Comparison of ENCODE assay signal across 11 mouse cellular contexts in genomic region chr12:76190940-76191339, GRCm38 (mm10). TPM values are rescaled to one million over a fixed set of nuclear protein-coding genes. Genes with fewer than 3 reads are reported as not detected.
DNase-seq lines count a peak whose midpoint lies in the region; ATAC-seq and TF ChIP-seq lines count a peak whose summit lies in the region.
"Had no signal": no experiment of that assay in that cellular context is flagged by ENCODE, and none has a peak within 500 bp of the region (broad histone marks: within the 10 kb centered on the region; RNA-seq: fewer than 3 reads in every experiment).

No protein-coding gene starts in this region.

- intact Hi-C loops in gastrocnemius, adult 2 months (cut with DNase I): no loop called here

- no peaks in the 10 kb centered on the region for H3K27me3 ChIP-seq in forebrain, embryonic 16.5 days (replicated peaks; ENCODE audit: control insufficient read depth, insufficient read depth, low read length)
- H3K27me3 ChIP-seq: stomach, embryonic 15.5 days had no signal

- DNase-seq in gastrocnemius, adult 2 months: no peak
- no peak for DNase-seq in gastrocnemius, adult 8-10 months (ENCODE audit: low spot score in 2 of 2)
- DNase-seq in B cell, adult 2 months: peak; percentile 36 to 38
- peak; percentile 83 for DNase-seq in brain, adult 2 months (ENCODE audit: low read depth, low spot score)
- DNase-seq in kidney, postnatal 14 days: peak; percentile 53
- peak; percentile 66 for DNase-seq in naive thymus-derived CD4-positive, alpha-beta T cell, adult 2 months (ENCODE audit: low read depth)
- no peak for DNase-seq in gastrocnemius, postnatal 25 days

- no peak overlapping the region for H3K9ac ChIP-seq in forebrain, embryonic 16.5 days (replicated peaks; ENCODE audit: low read depth, low read length)
- H3K9ac ChIP-seq: stomach, embryonic 15.5 days had no signal

- ATAC-seq in forebrain, embryonic 16.5 days: peak; percentile 43

- H3K27ac ChIP-seq in gastrocnemius, adult 2 months: no peak overlapping the region
- no peak overlapping the region for H3K27ac ChIP-seq in forebrain, embryonic 16.5 days (ENCODE audit: low read length)
- H3K27ac ChIP-seq: stomach, embryonic 15.5 days had no signal

- no peak overlapping the region for H3K4me2 ChIP-seq in forebrain, embryonic 16.5 days (ENCODE audit: low read length)
- H3K4me2 ChIP-seq: stomach, embryonic 15.5 days had no signal

- no peak overlapping the region for H3K4me3 ChIP-seq in gastrocnemius, adult 2 months
- no peak overlapping the region for H3K4me3 ChIP-seq in forebrain, embryonic 16.5 days (replicated peaks; ENCODE audit: low read length)
- H3K4me3 ChIP-seq: stomach, embryonic 15.5 days had no signal

- peak; percentile 83 for TF ChIP-seq CTCF in gastrocnemius, adult 2 months (IDR thresholded peaks at IDR 0.05)

- no peaks in the 10 kb centered on the region for H3K36me3 ChIP-seq in forebrain, embryonic 16.5 days (ENCODE audit: control insufficient read depth, insufficient read depth)
- H3K36me3 ChIP-seq: stomach, embryonic 15.5 days had no signal

- 56% methylated on average over 11 of the region's 11 CpGs for WGBS in forebrain, embryonic 16.5 days

- H3K4me1 ChIP-seq in forebrain, embryonic 16.5 days (replicated peaks; ENCODE audit: control insufficient read depth, insufficient read depth, low read length): peaks cover 2% of the 10 kb centered on the region

- H3K9me3 ChIP-seq in forebrain, embryonic 16.5 days (ENCODE audit: control insufficient read depth, low read length): no peaks in the 10 kb centered on the region
- H3K9me3 ChIP-seq: stomach, embryonic 15.5 days had no signal

RNA-seq across cellular contexts. Expression of gene Esr2, which starts 13.9 kb away (rescaled TPM):
- under 1 TPM; 0.08 to 0.13 TPM for total RNA-seq in gastrocnemius, adult 2 months (2021)
- total RNA-seq in gastrocnemius, adult 8-10 months (2022): under 1 TPM in 3 of 4 experiments, not detected in 1; 0.11 to 0.29 (median 0.27) TPM
- polyA plus RNA-seq in forebrain, embryonic 16.5 days (2015; fragmentation: Nextera tagmentation; extraction: Ambion mirVana): 0.12 and 0.28 TPM in 2 replicates
- not detected for total RNA-seq in gastrocnemius, postnatal 25 days (2021)
- total RNA-seq: adrenal gland, postnatal 36 days had no signal

RNA-seq across cellular contexts. Expression of gene Tex21, which starts 55.6 kb away (rescaled TPM):
- total RNA-seq in gastrocnemius, adult 2 months (2021): not detected
- not detected for total RNA-seq in gastrocnemius, adult 8-10 months (2022)
- polyA plus RNA-seq in forebrain, embryonic 16.5 days (2015; fragmentation: Nextera tagmentation; extraction: Ambion mirVana): not detected in 2 replicates
- not detected for total RNA-seq in gastrocnemius, postnatal 25 days (2021)
- total RNA-seq: adrenal gland, postnatal 36 days; left cerebral cortex, adult 18-20 months had no signal
- polyA plus RNA-seq: stomach, embryonic 15.5 days had no signal

Comparison
In these comparisons a context has a peak if more than half of its experiments do, and no peak if none do; other contexts are left out.
1. DNase-seq: peak in B cell, adult 2 months (2 of 2), brain, adult 2 months (single experiment), kidney, postnatal 14 days (single experiment) and naive thymus-derived CD4-positive, alpha-beta T cell, adult 2 months (single experiment); none in gastrocnemius, adult 2 months (single experiment), gastrocnemius, adult 8-10 months (0 of 2) and gastrocnemius, postnatal 25 days (single experiment).